In genomic region chr2:73746375-73746770, GRCm38 (mm10) we compare ENCODE assay signal across 16 mouse cellular contexts. TPM values are rescaled to one million over a fixed set of nuclear protein-coding genes. Genes with fewer than 3 reads are reported as not detected.
"Had no signal": no experiment of that assay in that cellular context is flagged by ENCODE, and none has a peak within 500 bp of the region (broad histone marks: within the 10 kb centered on the region; RNA-seq: fewer than 3 reads in every experiment).

No protein-coding gene starts in this region.

- H3K4me1 ChIP-seq: midbrain, embryonic 13.5 days; midbrain, embryonic 15.5 days; neural tube, embryonic 12.5 days; stomach, embryonic 15.5 days had no signal

- H3K36me3 ChIP-seq: lung, embryonic 15.5 days; midbrain, embryonic 13.5 days; midbrain, embryonic 15.5 days; neural tube, embryonic 12.5 days; stomach, embryonic 15.5 days had no signal

- H3K27me3 ChIP-seq: lung, embryonic 15.5 days; midbrain, embryonic 13.5 days; midbrain, embryonic 15.5 days; neural tube, embryonic 12.5 days; stomach, embryonic 15.5 days had no signal

- H3K4me2 ChIP-seq: lung, embryonic 15.5 days; midbrain, embryonic 11.5 days; midbrain, embryonic 13.5 days; midbrain, embryonic 15.5 days; neural tube, embryonic 12.5 days; stomach, embryonic 15.5 days had no signal

- H3K9ac ChIP-seq: lung, embryonic 15.5 days; midbrain, embryonic 13.5 days; midbrain, embryonic 15.5 days; neural tube, embryonic 12.5 days; stomach, embryonic 15.5 days had no signal

- H3K9me3 ChIP-seq: lung, embryonic 15.5 days; megakaryocyte, embryonic 14.5 days; midbrain, embryonic 13.5 days; midbrain, embryonic 15.5 days; neural tube, embryonic 12.5 days; stomach, embryonic 15.5 days had no signal

- H3K27ac ChIP-seq: lung, embryonic 15.5 days; macrophage; midbrain, embryonic 13.5 days; midbrain, embryonic 15.5 days; neural tube, embryonic 12.5 days; stomach, embryonic 15.5 days; stomach, postnatal 0 days had no signal

- H3K4me3 ChIP-seq: lung, embryonic 15.5 days; megakaryocyte, embryonic 14.5 days; midbrain, embryonic 13.5 days; midbrain, embryonic 15.5 days; neural tube, embryonic 12.5 days; stomach, embryonic 15.5 days had no signal

- ATAC-seq: lung, postnatal 0 days; midbrain, embryonic 13.5 days; midbrain, embryonic 15.5 days had no signal

- DNase-seq: lung, adult 2 months; lung, postnatal 14 days; thymus, adult 2 months; thymus, postnatal 25 days had no signal

RNA-seq across cellular contexts. Expression of gene Chn1, which starts 28.8 kb away (rescaled TPM):
- total RNA-seq: monocyte, adult 5-6 weeks; neutrophil, adult 5-6 weeks had no signal
- polyA plus RNA-seq: macrophage had no signal
